Mouse (Mus musculus) liver, embryonic 12.5 days (tissue): Measurements from ENCODE around the gene Unk. TPM values are rescaled to one million over a fixed set of nuclear protein-coding genes. Genes with fewer than 3 reads are reported as not detected.
A peak's percentile ranks its signal among the peaks of the same experiment; 100 is the strongest.

Experiments used
- ATAC-seq: fragments of 200-750 bp; cut with Nextera tagmentation; 2 replicates; pipeline ENCODE4 v1.8.0; 2017; ENCODE audit warnings: moderate number of reproducible peaks, mild to moderate bottlenecking, moderate library complexity
- H3K27ac ChIP-seq: fragments of 300-500 bp; sonication (generic); 2 replicates; pipeline ENCODE4 v1.5.1; 2016; ENCODE audit warnings: mild to moderate bottlenecking
- H3K27me3 ChIP-seq: fragments of 300-500 bp; sonication (generic); replicated peaks from 2 replicates; pipeline ENCODE4 v1.6.1; 2016; ENCODE audit warnings: mild to moderate bottlenecking, moderate library complexity
- H3K36me3 ChIP-seq: fragments of 300-500 bp; sonication (generic); 2 replicates; pipeline ENCODE4 v1.6.1; 2016; ENCODE audit warnings: mild to moderate bottlenecking, moderate library complexity
- H3K4me1 ChIP-seq: fragments of 300-500 bp; sonication (generic); 2 replicates; pipeline ENCODE4 v1.6.1; 2016
- H3K4me2 ChIP-seq: fragments of 300-500 bp; sonication (generic); 2 replicates; pipeline ENCODE4 v1.6.1; 2016; ENCODE audit warnings: mild to moderate bottlenecking, moderate library complexity
- H3K4me3 ChIP-seq: fragments of 300-500 bp; sonication (generic); 2 replicates; pipeline ENCODE4 v1.5.1; 2016; ENCODE audit warnings: mild to moderate bottlenecking, moderate library complexity
- H3K9ac ChIP-seq: fragments of 300-500 bp; sonication (generic); 2 replicates; pipeline ENCODE4 v1.6.1; 2016; ENCODE audit warnings: mild to moderate bottlenecking, moderate library complexity
- H3K9me3 ChIP-seq: fragments of 300-500 bp; sonication (generic); replicated peaks from 2 replicates; pipeline ENCODE4 v1.6.1; 2016; ENCODE audit warnings: mild to moderate bottlenecking, moderate library complexity
- whole genome bisulfite sequencing: fragments of 180-500 bp; shearing (Covaris S2); methylation state at CpG from one replicate; pipeline ENCODE4 v1.1.7; 2016; ENCODE audit not compliant: insufficient replicate concordance; 5-methylcytosine and 5-hydroxymethylcytosine counted together
- polyA plus RNA-seq: library from polyadenylated mRNA; unstranded; fragments of >200 nt; fragmentation: Nextera tagmentation; extraction: Ambion mirVana; gene quantifications from 2 replicates; pipeline ENCODE4 v1.2.1, GENCODE M21; 2016

Gene Unk
- polyA plus RNA-seq = 18.7 and 20.2 TPM in 2 replicates

DNA sequence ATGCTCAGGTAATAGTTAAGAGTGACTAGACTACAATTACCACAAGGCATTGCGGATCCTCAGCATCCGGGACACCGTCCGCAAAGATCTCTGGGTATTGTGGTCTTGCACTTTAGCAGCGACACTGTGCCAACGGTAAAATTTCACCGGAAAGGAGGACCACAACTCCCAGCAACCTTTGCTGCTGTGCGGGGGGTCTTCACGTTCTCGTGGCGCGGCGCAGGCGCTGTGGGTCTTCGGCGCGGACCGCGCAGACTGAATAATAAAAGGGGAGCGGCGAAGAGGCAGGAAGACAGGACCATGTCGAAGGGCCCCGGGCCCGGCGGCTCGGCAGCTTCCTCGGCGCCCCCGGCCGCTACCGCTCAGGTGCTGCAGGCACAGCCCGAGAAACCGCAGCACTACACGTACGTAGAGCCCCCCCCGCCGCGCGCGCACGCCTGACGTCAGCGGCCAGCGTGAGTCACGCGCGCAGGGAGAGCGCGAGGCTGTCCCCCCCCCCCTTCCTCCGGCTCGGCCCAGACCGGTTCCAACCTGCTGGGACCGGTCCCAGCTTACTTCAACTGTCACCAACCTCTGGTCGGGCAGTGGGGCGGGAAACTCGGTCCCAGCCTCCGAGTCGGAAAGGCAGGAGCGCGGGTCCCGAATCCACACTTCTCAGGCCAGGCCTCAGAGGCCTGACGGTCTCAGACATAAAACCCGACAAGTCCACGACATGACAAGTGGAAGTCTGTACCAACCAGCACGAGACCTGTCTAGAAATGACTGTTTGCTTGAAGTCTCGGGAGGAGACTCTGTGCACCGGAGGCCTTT lies at the start of gene Unk:
Gene Unk (plus strand): TSS at position 235 of the 810 bp plus-strand sequence.
- H3K4me1 ChIP-seq = peaks cover 46% of the 10 kb centered on the region
- H3K9me3 ChIP-seq = no peaks in the 10 kb centered on the region
- peak within 1 kb of the TSS; percentile 97 for H3K27ac ChIP-seq
- peak within 1 kb of the TSS; percentile 83 for H3K4me2 ChIP-seq
- H3K9ac ChIP-seq = peak within 1 kb of the TSS; percentile 96
- peak; percentile 92 for ATAC-seq
- WGBS = under 1% methylated on average over 66 of the region's 67 CpGs
- no peaks in the 10 kb centered on the region for H3K27me3 ChIP-seq
- H3K36me3 ChIP-seq = peaks cover 36% of the 10 kb centered on the region
- H3K4me3 ChIP-seq = peak within 1 kb of the TSS; percentile 76

DNA sequence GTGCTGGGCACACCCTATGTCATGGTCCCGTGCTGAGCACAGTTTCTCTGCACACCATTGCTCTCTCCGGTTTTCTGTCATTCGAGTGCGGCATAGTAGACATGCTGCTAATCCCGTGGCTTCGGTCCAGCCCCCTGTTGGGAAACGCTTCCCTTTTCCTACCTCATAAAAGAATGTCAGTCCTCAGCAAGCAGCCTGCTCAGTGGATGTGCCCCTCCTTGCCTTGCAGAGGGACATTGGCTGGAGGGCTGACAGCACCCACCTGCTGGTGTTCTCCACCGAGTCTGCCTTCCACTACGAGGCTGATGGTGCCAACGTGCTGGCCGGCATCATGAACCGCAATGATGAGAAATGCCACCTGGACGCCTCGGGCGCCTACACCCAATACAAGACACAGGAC lies 47.6 kb upstream of the Unk start:
- Histone ChIP-seq H3K27ac (no peak overlapping the region), H3K4me3 (no peak overlapping the region), H3K4me2 (no peak overlapping the region), H3K4me1 (no peaks in the 10 kb centered on the region), H3K9me3 (no peaks in the 10 kb centered on the region), H3K9ac (no peak overlapping the region), H3K27me3 (peaks cover 56% of the 10 kb centered on the region), H3K36me3 (no peaks in the 10 kb centered on the region)
- WGBS = 83% methylated on average over 15 of the region's 15 CpGs
- ATAC-seq = no peak

DNA sequence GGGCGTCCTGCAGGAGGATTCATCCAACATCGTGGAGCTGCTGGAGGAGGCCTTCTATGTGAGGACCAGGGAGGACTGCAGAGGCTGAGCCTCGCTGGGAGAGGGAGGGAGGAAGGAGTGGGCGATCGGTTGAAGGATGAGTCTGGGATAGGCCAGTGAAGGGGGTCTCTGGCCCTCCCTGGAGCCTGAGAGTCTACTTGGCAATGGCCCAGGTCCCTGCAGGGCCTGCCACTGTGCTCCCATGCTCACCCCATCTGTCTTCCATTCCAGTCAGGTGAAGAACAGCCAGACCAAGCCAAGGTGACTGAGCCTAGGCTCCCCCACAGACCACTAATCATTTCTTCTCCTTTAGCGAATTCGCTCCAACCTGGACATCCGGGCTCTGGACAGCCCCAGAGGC lies 46.8 kb upstream of the Unk start:
- H3K4me1 ChIP-seq = no peaks in the 10 kb centered on the region

GRCm38 (mm10) chr11:115989686-115990085 lies 40.4 kb upstream of the Unk start:
- peak overlapping the region; percentile 35 for H3K4me3 ChIP-seq

More for the DNA sequence above, 46.8 kb upstream of the Unk start:
- Histone ChIP-seq H3K4me2 (no peak overlapping the region), H3K9me3 (no peaks in the 10 kb centered on the region), H3K27ac (no peak overlapping the region), H3K27me3 (peaks cover 51% of the 10 kb centered on the region), H3K9ac (no peak overlapping the region), H3K4me3 (no peak overlapping the region), H3K36me3 (no peaks in the 10 kb centered on the region)
- WGBS = 56% methylated on average over 8 of the region's 8 CpGs
- ATAC-seq = no peak

GRCm38 (mm10) chr11:115992098-115992497 lies 38.0 kb upstream of the Unk start:
- no peak for ATAC-seq
- H3K36me3 ChIP-seq = no peaks in the 10 kb centered on the region
- 47% methylated on average over 4 of the region's 4 CpGs for WGBS

More at GRCm38 (mm10) chr11:115989686-115990085, 40.4 kb upstream of the Unk start:
- WGBS = 24% methylated on average over 15 of the region's 15 CpGs
- no peaks in the 10 kb centered on the region for H3K9me3 ChIP-seq
- no peak overlapping the region for H3K27ac ChIP-seq
- no peak for ATAC-seq
- H3K4me1 ChIP-seq = peaks cover 17% of the 10 kb centered on the region
- no peak overlapping the region for H3K9ac ChIP-seq
- no peaks in the 10 kb centered on the region for H3K36me3 ChIP-seq
- peaks cover 47% of the 10 kb centered on the region for H3K27me3 ChIP-seq
- peak overlapping the region; percentile 60 for H3K4me2 ChIP-seq

DNA sequence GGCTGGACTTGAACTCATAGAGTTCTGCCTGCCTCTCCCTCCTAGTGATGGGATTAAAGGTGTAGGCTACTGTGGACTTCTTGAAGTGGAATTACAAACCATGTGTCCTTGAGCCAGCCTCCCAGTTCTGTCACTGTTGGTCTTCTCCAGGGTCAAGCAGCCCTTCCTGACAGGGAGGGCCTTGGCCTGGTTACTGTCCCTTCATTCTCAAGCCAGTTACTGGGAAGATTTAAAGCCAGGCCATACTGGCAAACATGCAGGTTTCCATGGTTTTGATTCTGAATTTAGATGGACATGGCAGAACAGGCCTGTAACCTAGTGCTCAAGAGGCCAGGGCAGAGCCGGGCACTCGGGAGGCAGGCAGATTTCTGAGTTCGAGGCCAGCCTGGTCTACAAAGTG lies 34.9 kb upstream of the Unk start:
- Histone ChIP-seq H3K27ac (no peak overlapping the region), H3K9ac (no peak overlapping the region), H3K36me3 (no peaks in the 10 kb centered on the region), H3K4me2 (no peak overlapping the region), H3K27me3 (peaks cover 44% of the 10 kb centered on the region), H3K4me3 (no peak overlapping the region), H3K4me1 (peaks cover 16% of the 10 kb centered on the region), H3K9me3 (no peaks in the 10 kb centered on the region)
- 71% methylated on average over 3 of the region's 3 CpGs for WGBS
- no peak for ATAC-seq

More at GRCm38 (mm10) chr11:115992098-115992497, 38.0 kb upstream of the Unk start:
- H3K4me3 ChIP-seq = no peak overlapping the region
- H3K9ac ChIP-seq = no peak overlapping the region
- H3K27ac ChIP-seq = no peak overlapping the region
- no peak overlapping the region for H3K4me2 ChIP-seq
- peaks cover 42% of the 10 kb centered on the region for H3K27me3 ChIP-seq
- no peaks in the 10 kb centered on the region for H3K9me3 ChIP-seq
- H3K4me1 ChIP-seq = peaks cover 17% of the 10 kb centered on the region

DNA sequence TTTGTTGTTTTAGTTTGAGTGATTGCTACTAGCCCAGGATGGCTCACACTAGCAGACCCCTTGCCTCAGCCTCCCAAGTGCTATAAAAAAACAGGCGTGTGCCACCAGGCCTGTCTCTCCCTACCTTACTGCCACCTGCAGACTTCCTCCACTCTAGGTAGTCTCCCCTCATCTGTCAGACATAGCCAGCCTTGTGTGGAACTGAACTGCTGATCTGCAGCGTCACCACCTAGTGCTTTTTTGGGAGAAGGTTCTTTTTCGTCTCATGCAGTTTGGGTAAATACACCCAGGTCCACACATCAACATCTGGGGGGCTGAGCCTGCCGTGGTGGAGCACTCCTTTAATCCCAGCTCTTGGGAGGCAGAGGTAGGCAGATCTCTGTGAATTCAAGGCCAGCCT lies 33.1 kb upstream of the Unk start:
- Histone ChIP-seq H3K4me2 (no peak overlapping the region), H3K36me3 (no peaks in the 10 kb centered on the region), H3K27ac (no peak overlapping the region), H3K4me1 (peaks cover 11% of the 10 kb centered on the region), H3K9me3 (no peaks in the 10 kb centered on the region), H3K4me3 (no peak overlapping the region), H3K9ac (no peak overlapping the region), H3K27me3 (peaks cover 43% of the 10 kb centered on the region)
- 62% methylated on average over 4 of the region's 4 CpGs for WGBS
- ATAC-seq = no peak

GRCm38 (mm10) chr11:115997662-115998061 lies 32.5 kb upstream of the Unk start:
- WGBS = 69% methylated on average over 5 of the region's 5 CpGs
- H3K4me2 ChIP-seq = no peak overlapping the region
- H3K9me3 ChIP-seq = no peaks in the 10 kb centered on the region
- no peak overlapping the region for H3K4me3 ChIP-seq
- H3K27me3 ChIP-seq = peaks cover 38% of the 10 kb centered on the region
- H3K27ac ChIP-seq = no peak overlapping the region
- peaks cover 11% of the 10 kb centered on the region for H3K4me1 ChIP-seq
- H3K36me3 ChIP-seq = no peaks in the 10 kb centered on the region
- ATAC-seq = no peak
- H3K9ac ChIP-seq = no peak overlapping the region

GRCm38 (mm10) chr11:115999027-115999426 lies 31.1 kb upstream of the Unk start:
- no peaks in the 10 kb centered on the region for H3K9me3 ChIP-seq
- H3K4me3 ChIP-seq = no peak overlapping the region
- no peak overlapping the region for H3K9ac ChIP-seq
- H3K4me2 ChIP-seq = no peak overlapping the region
- 13% methylated on average over 7 of the region's 7 CpGs for WGBS
- H3K27ac ChIP-seq = no peak overlapping the region
- ATAC-seq = no peak
- peaks cover 18% of the 10 kb centered on the region for H3K4me1 ChIP-seq
- no peaks in the 10 kb centered on the region for H3K36me3 ChIP-seq
- H3K27me3 ChIP-seq = peaks cover 26% of the 10 kb centered on the region

DNA sequence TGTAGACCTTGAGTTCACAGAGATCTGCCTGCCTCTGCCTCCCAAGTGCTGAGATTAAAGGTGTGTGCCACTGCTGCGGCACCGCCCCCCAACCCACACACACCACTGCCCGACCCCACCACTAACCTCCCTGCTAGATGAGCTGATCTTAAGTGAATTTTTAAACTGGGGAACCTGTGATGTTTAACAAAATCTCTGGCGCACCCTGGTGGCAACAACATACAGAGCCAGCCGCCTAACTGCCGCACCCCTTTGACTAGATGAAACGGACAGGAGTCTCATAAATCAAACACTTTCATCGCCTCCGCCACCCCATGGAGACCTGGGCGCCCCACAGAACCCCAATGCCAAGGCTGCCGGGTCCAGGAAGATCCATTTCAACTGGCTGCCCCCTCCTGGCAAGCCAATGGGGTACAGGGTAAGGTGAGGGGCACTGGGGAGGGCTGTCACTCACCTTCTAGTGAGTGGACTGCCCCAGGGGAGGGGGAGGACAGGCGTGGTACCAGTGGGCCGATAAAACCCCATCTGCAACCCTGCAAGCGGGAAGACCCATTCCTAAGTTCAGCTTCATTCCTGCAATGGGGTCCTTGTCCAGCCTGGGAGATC lies 30.5 kb upstream of the Unk start:
- ATAC-seq = no peak
- Histone ChIP-seq H3K27me3 (peaks cover 26% of the 10 kb centered on the region), H3K9me3 (no peaks in the 10 kb centered on the region), H3K27ac (no peak overlapping the region), H3K4me1 (peaks cover 24% of the 10 kb centered on the region), H3K9ac (no peak overlapping the region), H3K36me3 (no peaks in the 10 kb centered on the region), H3K4me2 (0 out of 2 replicates have a peak overlapping the region, but pooled peaks have one; percentile 10), H3K4me3 (no peak overlapping the region)
- WGBS = 6% methylated on average over 14 of the region's 14 CpGs

GRCm38 (mm10) chr11:116000607-116001006 lies 29.5 kb upstream of the Unk start:
- no peak overlapping the region for H3K9ac ChIP-seq
- H3K27me3 ChIP-seq = peaks cover 26% of the 10 kb centered on the region
- no peaks in the 10 kb centered on the region for H3K36me3 ChIP-seq
- peaks cover 34% of the 10 kb centered on the region for H3K4me1 ChIP-seq
- H3K9me3 ChIP-seq = no peaks in the 10 kb centered on the region
- WGBS = 62% methylated on average over 10 of the region's 10 CpGs
- H3K4me3 ChIP-seq = no peak overlapping the region
- no peak overlapping the region for H3K4me2 ChIP-seq
- no peak for ATAC-seq
- no peak overlapping the region for H3K27ac ChIP-seq

GRCm38 (mm10) chr11:116001725-116002124 lies 28.4 kb upstream of the Unk start:
- whole genome bisulfite sequencing = 59% methylated on average over 6 of the region's 6 CpGs
- Histone ChIP-seq H3K4me3 (no peak overlapping the region), H3K4me1 (peaks cover 45% of the 10 kb centered on the region), H3K9ac (no peak overlapping the region), H3K36me3 (peaks cover 1% of the 10 kb centered on the region), H3K27me3 (peaks cover 26% of the 10 kb centered on the region), H3K27ac (no peak overlapping the region), H3K4me2 (no peak overlapping the region), H3K9me3 (no peaks in the 10 kb centered on the region)
- no peak for ATAC-seq
